Mouse (Mus musculus): ENCODE data around the gene Kif3c. TPM values are rescaled to one million over a fixed set of nuclear protein-coding genes. Genes with fewer than 3 reads are reported as not detected.

Gene Kif3c
- polyA plus RNA-seq, 1 experiment from 2014 or later, result 73.8 TPM

DNA sequence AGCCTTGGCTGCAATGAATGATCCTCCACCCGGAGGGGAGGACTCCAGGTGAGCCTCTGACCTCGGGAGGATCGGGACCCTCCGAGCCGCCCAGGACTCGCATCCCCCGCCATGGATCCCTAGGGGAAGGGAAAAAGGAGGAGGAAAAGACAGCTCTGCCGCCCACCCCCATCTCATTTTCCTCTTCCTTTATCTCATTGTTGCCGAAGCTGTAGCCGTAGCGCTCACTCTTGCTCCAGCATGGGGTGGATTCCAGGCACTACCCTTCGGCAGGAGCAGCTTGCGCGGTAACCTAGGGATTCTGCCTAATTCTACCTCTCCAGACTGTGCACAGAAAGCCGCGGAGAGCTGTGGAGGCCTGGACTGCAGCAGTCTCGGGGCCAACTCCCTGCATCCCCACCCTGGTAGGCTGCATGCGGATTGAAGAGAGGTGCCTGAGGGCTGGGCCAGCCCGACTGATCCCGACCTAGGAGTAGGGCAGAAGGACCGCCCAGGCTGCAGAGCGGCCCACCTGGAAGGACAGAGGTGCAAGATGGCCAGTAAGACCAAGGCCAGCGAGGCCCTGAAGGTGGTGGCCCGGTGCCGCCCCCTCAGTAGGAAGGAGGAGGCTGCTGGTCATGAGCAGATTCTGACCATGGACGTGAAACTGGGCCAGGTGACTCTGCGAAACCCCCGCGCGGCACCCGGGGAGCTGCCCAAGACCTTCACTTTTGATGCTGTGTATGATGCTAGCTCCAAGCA is 687 bp downstream of the Kif3c start:
- no peaks in the 10 kb centered on the region for H3K27me3 ChIP-seq (ENCODE audit: control insufficient read depth, insufficient read depth, low read length)
- peak; percentile 49 for ATAC-seq (ENCODE audit: low FRiP score)
- peaks cover 15% of the 10 kb centered on the region for H3K36me3 ChIP-seq (replicated peaks; ENCODE audit: control insufficient read depth, insufficient read depth)
- H3K9me3 ChIP-seq (ENCODE audit: control insufficient read depth, low read length), result no peaks in the 10 kb centered on the region
- H3K9ac ChIP-seq, result peak overlapping the region; percentile 94
- H3K4me3 ChIP-seq (replicated peaks; ENCODE audit: low read length), result peak overlapping the region; percentile 60
- H3K27ac ChIP-seq, result peak overlapping the region; percentile 95
- H3K4me2 ChIP-seq (replicated peaks), result peak overlapping the region; percentile 92
- WGBS, result 3% methylated on average over 31 of the region's 31 CpGs
- peak; percentile 49 for DNase-seq (ENCODE audit: low spot score)
- peaks cover 43% of the 10 kb centered on the region for H3K4me1 ChIP-seq (replicated peaks; ENCODE audit: control insufficient read depth, insufficient read depth, low read length)

DNA sequence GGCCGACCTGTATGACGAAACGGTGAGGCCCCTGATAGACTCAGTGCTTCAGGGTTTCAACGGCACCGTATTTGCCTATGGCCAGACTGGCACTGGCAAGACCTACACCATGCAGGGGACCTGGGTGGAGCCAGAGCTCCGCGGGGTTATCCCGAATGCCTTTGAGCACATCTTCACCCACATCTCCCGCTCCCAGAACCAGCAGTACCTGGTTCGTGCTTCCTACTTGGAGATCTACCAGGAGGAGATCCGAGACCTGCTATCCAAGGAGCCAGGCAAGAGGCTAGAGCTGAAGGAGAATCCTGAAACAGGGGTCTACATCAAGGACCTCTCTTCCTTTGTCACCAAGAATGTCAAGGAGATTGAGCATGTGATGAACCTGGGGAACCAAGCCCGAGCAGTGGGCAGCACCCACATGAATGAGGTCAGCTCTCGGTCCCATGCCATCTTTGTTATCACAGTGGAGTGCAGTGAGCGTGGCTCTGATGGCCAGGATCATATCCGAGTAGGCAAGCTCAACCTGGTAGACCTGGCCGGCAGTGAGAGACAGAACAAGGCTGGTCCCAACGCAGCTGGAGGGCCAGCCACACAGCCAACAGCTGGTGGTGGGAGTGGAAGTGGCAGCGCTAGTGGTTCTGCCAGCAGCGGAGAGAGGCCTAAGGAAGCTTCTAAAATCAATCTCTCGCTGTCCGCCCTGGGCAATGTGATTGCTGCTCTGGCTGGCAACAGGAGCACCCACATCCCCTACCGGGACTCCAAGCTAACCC is 1.4 kb downstream of the Kif3c start:
- no peaks in the 10 kb centered on the region for H3K9me3 ChIP-seq (ENCODE audit: control insufficient read depth, low read length)
- peaks cover 51% of the 10 kb centered on the region for H3K4me1 ChIP-seq (replicated peaks; ENCODE audit: control insufficient read depth, insufficient read depth, low read length)
- 63% methylated on average over 22 of the region's 22 CpGs for WGBS
- H3K4me2 ChIP-seq (replicated peaks), result peak overlapping the region; percentile 92
- H3K9ac ChIP-seq, result peak overlapping the region; percentile 94
- peaks cover 15% of the 10 kb centered on the region for H3K36me3 ChIP-seq (replicated peaks; ENCODE audit: control insufficient read depth, insufficient read depth)
- ATAC-seq (ENCODE audit: low FRiP score) (peak; percentile 7; the same call in 1 of the 2 replicates), DNase-seq (ENCODE audit: low spot score) (no peak)
- no peaks in the 10 kb centered on the region for H3K27me3 ChIP-seq (ENCODE audit: control insufficient read depth, insufficient read depth, low read length)
- peak overlapping the region; percentile 95 for H3K27ac ChIP-seq
- peak overlapping the region; percentile 60 for H3K4me3 ChIP-seq (replicated peaks; ENCODE audit: low read length)

DNA sequence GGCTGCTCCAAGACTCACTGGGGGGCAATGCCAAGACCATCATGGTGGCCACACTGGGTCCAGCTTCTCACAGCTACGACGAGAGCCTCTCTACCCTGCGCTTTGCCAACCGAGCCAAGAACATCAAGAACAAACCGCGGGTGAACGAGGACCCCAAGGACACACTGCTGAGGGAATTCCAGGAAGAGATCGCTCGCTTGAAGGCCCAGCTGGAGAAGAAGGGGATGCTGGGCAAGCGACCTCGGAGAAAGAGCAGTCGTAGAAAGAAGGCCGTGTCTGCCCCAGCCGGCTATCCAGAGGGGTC is 2.0 kb downstream of the Kif3c start:
- 0 out of 2 replicates have a peak overlapping the region, but pooled peaks have one; percentile 94 for H3K9ac ChIP-seq
- H3K9me3 ChIP-seq (ENCODE audit: control insufficient read depth, low read length), result no peaks in the 10 kb centered on the region
- DNase-seq (ENCODE audit: low spot score) (no peak), ATAC-seq (ENCODE audit: low FRiP score) (no peak)
- H3K4me1 ChIP-seq (replicated peaks; ENCODE audit: control insufficient read depth, insufficient read depth, low read length), result peaks cover 56% of the 10 kb centered on the region
- H3K4me3 ChIP-seq (replicated peaks; ENCODE audit: low read length), result peak overlapping the region; percentile 60
- no peaks in the 10 kb centered on the region for H3K27me3 ChIP-seq (ENCODE audit: control insufficient read depth, insufficient read depth, low read length)
- peaks cover 15% of the 10 kb centered on the region for H3K36me3 ChIP-seq (replicated peaks; ENCODE audit: control insufficient read depth, insufficient read depth)
- 97% methylated on average over 14 of the region's 14 CpGs for WGBS
- H3K27ac ChIP-seq, result no peak overlapping the region
- peak overlapping the region; percentile 92 for H3K4me2 ChIP-seq (replicated peaks)

DNA sequence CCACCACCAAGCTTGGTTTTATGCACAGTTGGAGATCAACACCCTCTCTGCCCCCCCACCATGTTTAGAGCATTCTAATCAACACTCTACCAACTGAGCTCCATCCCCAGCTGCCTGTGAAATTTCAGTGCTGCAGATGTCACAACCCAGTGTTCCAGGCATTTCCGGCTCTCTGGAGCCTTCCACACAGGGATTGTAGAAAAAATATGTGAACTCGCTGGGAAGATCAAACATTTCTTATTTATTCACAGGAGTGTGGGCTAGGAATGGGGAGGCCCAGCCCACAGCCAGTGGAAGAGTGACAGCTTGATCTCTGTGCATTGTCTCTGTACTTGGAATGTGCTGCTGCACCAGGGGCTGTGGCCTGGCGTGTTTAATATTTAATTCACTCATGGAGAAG is 3.8 kb downstream of the Kif3c start:
- Histone ChIP-seq H3K4me2 (replicated peaks) (peak overlapping the region; percentile 92), H3K27me3 (ENCODE audit: control insufficient read depth, insufficient read depth, low read length) (no peaks in the 10 kb centered on the region), H3K36me3 (replicated peaks; ENCODE audit: control insufficient read depth, insufficient read depth) (peaks cover 29% of the 10 kb centered on the region), H3K4me1 (replicated peaks; ENCODE audit: control insufficient read depth, insufficient read depth, low read length) (peaks cover 70% of the 10 kb centered on the region), H3K4me3 (replicated peaks; ENCODE audit: low read length) (peak overlapping the region; percentile 60), H3K27ac (peak overlapping the region; percentile 20; the same call in 1 of the 2 replicates), H3K9me3 (ENCODE audit: control insufficient read depth, low read length) (no peaks in the 10 kb centered on the region), H3K9ac (peak overlapping the region; percentile 64)
- ATAC-seq (ENCODE audit: low FRiP score) (no peak), DNase-seq (ENCODE audit: low spot score) (no peak)
- 23% methylated on average over 3 of the region's 3 CpGs for WGBS

DNA sequence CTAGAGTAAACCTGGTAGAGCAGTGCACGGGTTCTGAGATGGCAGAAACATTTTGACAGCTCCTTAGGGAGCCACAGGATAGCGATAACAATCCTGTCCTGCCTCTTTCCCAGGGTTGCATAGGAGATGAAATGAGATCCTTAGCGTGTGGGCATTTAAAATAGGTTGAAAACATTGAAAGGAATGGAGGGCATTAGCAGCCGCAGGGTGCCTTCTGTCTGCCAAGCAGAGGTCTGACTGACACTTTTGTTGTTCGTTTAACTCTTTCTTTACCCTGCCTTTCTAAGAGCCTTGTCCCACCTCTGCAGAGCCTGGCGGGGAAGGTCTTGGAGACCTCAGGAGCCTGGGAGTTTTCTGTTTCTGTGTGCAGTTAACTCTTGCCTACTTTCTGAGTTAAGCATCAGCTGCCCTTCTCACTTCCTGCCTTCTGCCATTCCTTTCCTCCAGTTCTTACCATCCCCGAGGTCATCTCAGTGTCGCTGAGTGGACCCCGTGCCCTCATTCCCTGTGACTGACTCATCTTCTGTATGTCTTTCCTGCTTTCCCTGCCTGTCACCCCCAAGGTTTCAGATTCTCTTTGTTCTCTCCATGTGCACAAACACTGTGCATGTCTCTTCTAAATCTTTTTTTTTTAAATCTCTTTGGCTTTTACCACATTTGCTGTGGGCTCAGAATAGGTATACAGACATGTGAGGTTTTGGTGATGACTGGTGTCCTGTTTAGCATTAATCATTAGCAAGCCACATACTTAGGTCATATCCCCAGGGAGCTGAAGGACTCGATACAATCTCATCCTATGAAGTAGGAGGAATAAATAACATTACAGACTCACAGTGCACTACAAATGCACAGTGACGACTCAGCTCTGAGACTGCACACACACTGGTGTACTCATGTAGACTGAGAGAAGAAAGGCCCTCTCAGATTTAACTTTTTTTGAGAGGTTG is 6.3 kb downstream of the Kif3c start:
- Histone ChIP-seq H3K27me3 (ENCODE audit: control insufficient read depth, insufficient read depth, low read length) (no peaks in the 10 kb centered on the region), H3K4me2 (replicated peaks) (peak overlapping the region; percentile 92), H3K9me3 (ENCODE audit: control insufficient read depth, low read length) (no peaks in the 10 kb centered on the region), H3K4me1 (replicated peaks; ENCODE audit: control insufficient read depth, insufficient read depth, low read length) (peaks cover 67% of the 10 kb centered on the region), H3K4me3 (replicated peaks; ENCODE audit: low read length) (peak overlapping the region; percentile 60), H3K9ac (peak overlapping the region; percentile 56), H3K36me3 (replicated peaks; ENCODE audit: control insufficient read depth, insufficient read depth) (peaks cover 48% of the 10 kb centered on the region), H3K27ac (peak overlapping the region; percentile 73)
- ATAC-seq (ENCODE audit: low FRiP score) (0 out of 2 replicates have a peak, but pooled peaks have one; percentile 25), DNase-seq (ENCODE audit: low spot score) (peak; percentile 38)
- WGBS, result 7% methylated on average over 11 of the region's 11 CpGs

DNA sequence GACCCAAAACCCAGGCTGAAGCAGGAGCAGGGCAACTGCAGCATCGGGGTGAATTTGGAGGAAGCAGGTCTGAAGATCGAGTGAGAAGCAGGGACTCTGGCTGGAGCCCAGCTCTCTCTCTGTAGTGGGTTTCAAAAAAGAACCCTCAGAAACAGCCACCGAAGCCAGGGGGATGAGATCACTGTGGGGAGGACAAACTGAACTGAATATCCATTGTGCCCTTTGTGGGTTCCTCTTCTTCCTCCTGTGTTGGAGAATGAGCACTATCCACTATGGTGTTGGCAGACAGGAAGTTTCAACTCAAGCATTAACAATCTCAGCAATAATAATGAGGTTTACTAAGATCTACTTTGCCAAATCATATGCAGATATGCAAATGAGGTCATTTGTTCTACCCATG is 7.1 kb downstream of the Kif3c start:
- Histone ChIP-seq H3K27me3 (ENCODE audit: control insufficient read depth, insufficient read depth, low read length) (no peaks in the 10 kb centered on the region), H3K9ac (peak overlapping the region; percentile 56), H3K9me3 (ENCODE audit: control insufficient read depth, low read length) (no peaks in the 10 kb centered on the region), H3K4me1 (replicated peaks; ENCODE audit: control insufficient read depth, insufficient read depth, low read length) (peaks cover 60% of the 10 kb centered on the region), H3K4me3 (replicated peaks; ENCODE audit: low read length) (peak overlapping the region; percentile 60), H3K4me2 (replicated peaks) (peak overlapping the region; percentile 92), H3K36me3 (replicated peaks; ENCODE audit: control insufficient read depth, insufficient read depth) (peaks cover 43% of the 10 kb centered on the region), H3K27ac (peak overlapping the region; percentile 73)
- WGBS, result 46% methylated on average over 3 of the region's 3 CpGs
- DNase-seq (ENCODE audit: low spot score) (no peak), ATAC-seq (ENCODE audit: low FRiP score) (peak; percentile 12; the same call in 1 of the 2 replicates)

DNA sequence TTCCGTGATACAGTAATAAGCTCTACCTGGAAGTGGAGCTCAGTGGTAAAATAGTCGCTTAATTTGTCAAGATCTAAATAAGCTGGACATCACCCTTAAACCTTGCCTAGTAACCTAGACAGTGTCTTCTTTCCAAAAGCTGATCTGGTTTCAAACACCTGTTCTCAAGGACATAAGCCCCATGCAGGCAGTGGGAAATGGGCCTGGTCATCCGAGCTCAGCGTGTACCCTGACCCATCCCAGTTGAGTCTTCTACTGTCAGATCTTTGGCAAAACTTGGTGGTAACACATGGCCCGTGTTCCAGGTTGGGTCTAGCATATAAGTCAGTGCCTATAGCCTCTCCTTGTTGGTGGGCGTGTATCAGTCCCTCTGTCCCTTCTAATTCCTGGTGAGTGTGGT is 8.6 kb downstream of the Kif3c start:
- H3K27me3 ChIP-seq (ENCODE audit: control insufficient read depth, insufficient read depth, low read length), result no peaks in the 10 kb centered on the region
- H3K9me3 ChIP-seq (ENCODE audit: control insufficient read depth, low read length), result no peaks in the 10 kb centered on the region
- H3K9ac ChIP-seq, result no peak overlapping the region
- peaks cover 47% of the 10 kb centered on the region for H3K4me1 ChIP-seq (replicated peaks; ENCODE audit: control insufficient read depth, insufficient read depth, low read length)
- ATAC-seq (ENCODE audit: low FRiP score), result no peak
- no peak overlapping the region for H3K4me3 ChIP-seq (replicated peaks; ENCODE audit: low read length)
- no peak for DNase-seq (ENCODE audit: low spot score)
- no peak overlapping the region for H3K27ac ChIP-seq
- H3K4me2 ChIP-seq (replicated peaks), result no peak overlapping the region
- H3K36me3 ChIP-seq (replicated peaks; ENCODE audit: control insufficient read depth, insufficient read depth), result peaks cover 39% of the 10 kb centered on the region
- 96% methylated on average over 6 of the region's 6 CpGs for WGBS

DNA sequence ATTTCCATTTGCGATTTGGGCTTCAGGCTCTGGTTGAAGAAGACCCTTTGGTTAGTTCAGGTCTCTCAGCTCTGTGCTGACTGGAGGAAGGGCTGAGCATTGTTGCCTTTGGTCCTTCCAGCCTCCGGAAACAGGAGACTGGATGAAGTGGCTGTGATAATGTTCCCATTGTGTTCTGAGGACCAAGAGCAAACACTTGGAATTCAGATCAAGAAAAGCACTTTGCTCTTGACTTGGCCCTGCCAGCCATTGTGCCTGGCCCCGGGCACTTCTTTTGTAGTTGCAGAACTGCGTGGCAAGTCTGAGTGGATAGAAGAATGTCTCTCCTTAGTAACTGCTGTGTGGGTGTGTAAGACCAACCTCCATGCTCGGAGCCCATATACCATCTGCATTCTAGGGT is 9.6 kb downstream of the Kif3c start:
- no peak overlapping the region for H3K9ac ChIP-seq
- WGBS, result 67% methylated on average over 5 of the region's 5 CpGs
- no peak for ATAC-seq (ENCODE audit: low FRiP score)
- no peak overlapping the region for H3K4me3 ChIP-seq (replicated peaks; ENCODE audit: low read length)
- H3K27me3 ChIP-seq (ENCODE audit: control insufficient read depth, insufficient read depth, low read length), result no peaks in the 10 kb centered on the region
- H3K4me1 ChIP-seq (replicated peaks; ENCODE audit: control insufficient read depth, insufficient read depth, low read length), result peaks cover 37% of the 10 kb centered on the region
- DNase-seq (ENCODE audit: low spot score), result no peak
- H3K27ac ChIP-seq, result no peak overlapping the region
- H3K9me3 ChIP-seq (ENCODE audit: control insufficient read depth, low read length), result no peaks in the 10 kb centered on the region
- peaks cover 49% of the 10 kb centered on the region for H3K36me3 ChIP-seq (replicated peaks; ENCODE audit: control insufficient read depth, insufficient read depth)
- no peak overlapping the region for H3K4me2 ChIP-seq (replicated peaks)

DNA sequence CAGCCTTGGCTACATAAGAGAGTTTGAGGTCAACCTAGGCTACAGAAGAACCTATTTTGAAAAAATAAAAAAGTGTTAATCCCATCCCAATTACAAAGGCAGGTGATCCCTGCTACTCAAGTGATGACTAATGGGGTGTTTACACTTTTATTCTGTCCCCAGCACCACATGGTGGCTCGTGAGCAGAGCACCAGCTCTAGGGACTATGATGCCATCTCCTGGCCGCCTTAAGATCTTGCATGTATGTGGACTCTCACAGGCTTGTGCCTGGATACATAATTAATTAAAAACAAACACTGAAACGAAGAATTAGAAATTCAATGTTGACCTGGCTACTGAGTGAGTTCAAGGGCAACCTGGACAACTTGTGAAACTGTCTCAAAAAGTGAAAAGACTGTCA is 12.3 kb downstream of the Kif3c start:
- Histone ChIP-seq H3K27me3 (ENCODE audit: control insufficient read depth, insufficient read depth, low read length) (no peaks in the 10 kb centered on the region), H3K4me3 (replicated peaks; ENCODE audit: low read length) (no peak overlapping the region), H3K36me3 (replicated peaks; ENCODE audit: control insufficient read depth, insufficient read depth) (peaks cover 69% of the 10 kb centered on the region), H3K9me3 (ENCODE audit: control insufficient read depth, low read length) (no peaks in the 10 kb centered on the region), H3K4me2 (replicated peaks) (no peak overlapping the region), H3K4me1 (replicated peaks; ENCODE audit: control insufficient read depth, insufficient read depth, low read length) (peaks cover 11% of the 10 kb centered on the region), H3K9ac (no peak overlapping the region), H3K27ac (no peak overlapping the region)
- ATAC-seq (ENCODE audit: low FRiP score), result no peak
- 23% methylated on average over 3 of the region's 3 CpGs for WGBS
- DNase-seq (ENCODE audit: low spot score), result no peak
